Mouse (Mus musculus) c-Kit-positive CD71-positive TER-119-positive erythroid progenitor cells, embryonic 14.5 days (primary cell): ENCODE results near the gene Tat.

Experiments
- DNase-seq: peaks from one replicate; pipeline ENCODE4 v3.0.0-alpha.2; 2013; ENCODE audit warnings: low spot score

Tat gene

GRCm38 (mm10) chr8:109990224-109990623 lies at the start of gene Tat:
TSS of gene Tat (plus strand) at chr8:109990437.
- no peak for DNase-seq

DNA sequence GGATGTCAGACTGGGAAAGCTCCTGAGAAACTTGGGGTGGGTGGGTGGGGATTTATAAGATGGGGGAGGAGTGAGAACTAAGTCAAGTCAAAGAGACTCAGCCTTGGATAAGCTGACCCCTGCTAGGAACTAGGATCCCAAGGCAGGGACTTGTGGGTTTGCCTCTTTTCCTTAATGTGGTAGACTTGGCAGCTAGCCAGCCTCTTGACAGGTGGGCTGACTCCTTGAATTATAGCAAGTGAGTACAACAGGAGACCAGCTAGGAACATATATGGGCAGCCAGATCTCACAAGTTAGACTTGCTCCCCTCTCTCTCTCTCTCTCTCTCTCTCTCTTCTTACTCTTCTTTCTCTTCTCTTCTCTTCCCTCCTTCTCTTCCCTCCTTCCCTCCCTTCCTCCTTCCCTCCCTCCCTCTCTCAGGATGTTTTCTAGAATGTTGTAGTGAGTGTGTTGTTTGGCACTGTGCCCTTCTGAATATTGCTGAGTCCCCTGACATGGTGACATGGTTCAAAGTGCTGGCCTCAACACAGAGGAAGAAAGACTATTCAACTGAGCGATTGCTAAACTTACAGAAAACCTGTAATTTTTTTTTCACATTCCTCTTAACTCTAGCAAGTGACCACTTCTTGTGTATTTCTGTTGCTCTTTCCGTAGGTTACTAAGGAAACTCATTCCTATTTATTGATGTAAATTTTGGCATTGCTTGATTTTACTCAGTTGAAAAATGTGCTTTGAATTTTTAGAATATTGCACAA lies 48.5 kb upstream of the Tat start:
- no peak for DNase-seq

DNA sequence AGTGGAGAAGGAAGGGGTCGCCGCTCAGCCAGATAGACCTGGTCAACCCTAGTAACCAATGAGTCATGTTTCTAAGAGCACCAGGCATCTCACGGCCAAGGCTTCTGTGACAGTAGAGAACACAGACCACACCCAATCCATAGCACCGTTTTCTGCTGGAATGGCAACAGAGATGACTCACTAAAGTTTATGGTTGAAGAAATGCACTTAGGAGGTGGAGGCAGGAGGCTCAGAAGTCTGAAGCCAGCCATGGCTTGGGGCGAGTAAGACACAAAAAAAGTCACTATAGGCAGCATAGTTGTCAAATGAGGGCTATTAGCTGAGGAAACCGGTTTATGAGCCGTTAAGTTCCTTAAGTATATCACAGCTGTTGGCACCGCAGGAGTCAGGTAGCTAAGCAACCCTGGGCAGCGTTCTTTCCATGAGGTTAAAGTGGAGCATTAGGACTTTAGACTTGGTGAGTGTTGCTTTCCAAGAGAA lies 45.0 kb upstream of the Tat start:
- DNase-seq, result no peak

- DNase-seq, result no peak
These were observed 44.5 kb upstream of the Tat start for GRCm38 (mm10) chr8:109945694-109946093.

- DNase-seq, result no peak
These were observed 44.0 kb upstream of the Tat start for GRCm38 (mm10) chr8:109946272-109946671.

DNA sequence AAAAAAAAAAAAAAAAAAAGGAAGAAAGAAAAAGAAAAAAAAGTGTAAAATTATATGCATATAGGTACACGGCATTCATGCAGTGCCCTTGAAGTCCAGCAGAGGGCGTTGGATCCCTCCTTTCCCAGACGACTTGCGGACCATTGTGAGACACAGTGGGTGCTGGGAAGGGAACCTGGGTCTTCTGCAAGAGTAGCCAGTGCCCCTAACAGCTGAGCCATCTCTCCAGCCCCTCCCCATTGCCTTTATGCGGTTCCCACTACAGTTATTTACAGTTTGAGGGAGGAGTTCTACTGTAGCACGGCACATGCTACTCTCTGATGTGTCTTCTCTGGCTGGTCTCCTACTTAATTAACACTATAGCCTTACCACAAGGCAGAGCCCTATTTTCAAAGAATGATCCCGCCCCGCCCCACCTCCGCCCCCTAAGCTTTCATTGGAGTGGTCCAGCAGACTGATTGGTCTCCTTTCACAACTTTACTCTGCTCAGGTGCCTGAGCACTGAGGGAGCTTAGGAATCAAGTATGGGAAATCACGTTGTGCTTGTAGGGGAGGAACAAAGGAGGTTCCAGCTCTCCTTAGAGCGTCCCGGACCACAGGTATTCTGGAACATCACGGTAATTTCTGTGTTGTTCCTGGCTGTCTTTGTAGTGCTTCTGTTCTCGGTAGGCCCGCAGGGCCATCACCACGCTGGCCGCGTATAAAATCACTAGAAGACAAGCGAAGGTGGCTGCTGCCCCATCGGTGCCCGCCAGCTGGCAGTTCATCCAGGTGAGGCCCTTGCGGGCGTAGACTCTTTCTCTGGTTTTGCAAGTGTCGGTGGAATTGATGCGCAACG lies 42.6 kb upstream of the Tat start:
- no peak for DNase-seq

GRCm38 (mm10) chr8:109948285-109948564 lies 42.0 kb upstream of the Tat start:
- DNase-seq, result no peak

GRCm38 (mm10) chr8:109952171-109952570 lies 38.1 kb upstream of the Tat start:
- DNase-seq, result no peak

DNA sequence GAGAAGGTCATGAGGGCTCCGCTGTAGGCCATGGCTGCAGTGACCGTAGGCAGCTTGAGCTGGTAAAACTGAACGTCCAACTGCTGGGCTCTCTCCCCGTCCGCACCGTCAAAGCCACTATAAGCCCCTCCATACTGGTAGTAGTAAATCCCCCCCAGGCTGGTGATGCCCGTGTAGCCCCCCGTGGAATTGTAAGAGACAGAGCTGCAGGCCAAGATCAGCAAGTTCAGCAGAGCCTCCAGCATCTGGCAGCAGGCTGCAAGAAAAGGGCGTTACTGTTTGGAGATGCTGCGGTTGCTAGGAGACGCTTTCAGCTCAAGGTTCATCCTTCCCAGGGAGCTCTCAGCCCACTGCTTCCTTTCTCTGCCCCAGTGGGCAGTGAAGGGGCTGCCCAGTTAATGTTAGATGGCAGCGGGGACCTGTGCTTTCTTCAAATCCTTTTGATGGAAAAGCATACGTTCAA lies 35.7 kb upstream of the Tat start:
- no peak for DNase-seq

- DNase-seq, result no peak
These were observed 32.8 kb upstream of the Tat start for GRCm38 (mm10) chr8:109957167-109958028.

DNA sequence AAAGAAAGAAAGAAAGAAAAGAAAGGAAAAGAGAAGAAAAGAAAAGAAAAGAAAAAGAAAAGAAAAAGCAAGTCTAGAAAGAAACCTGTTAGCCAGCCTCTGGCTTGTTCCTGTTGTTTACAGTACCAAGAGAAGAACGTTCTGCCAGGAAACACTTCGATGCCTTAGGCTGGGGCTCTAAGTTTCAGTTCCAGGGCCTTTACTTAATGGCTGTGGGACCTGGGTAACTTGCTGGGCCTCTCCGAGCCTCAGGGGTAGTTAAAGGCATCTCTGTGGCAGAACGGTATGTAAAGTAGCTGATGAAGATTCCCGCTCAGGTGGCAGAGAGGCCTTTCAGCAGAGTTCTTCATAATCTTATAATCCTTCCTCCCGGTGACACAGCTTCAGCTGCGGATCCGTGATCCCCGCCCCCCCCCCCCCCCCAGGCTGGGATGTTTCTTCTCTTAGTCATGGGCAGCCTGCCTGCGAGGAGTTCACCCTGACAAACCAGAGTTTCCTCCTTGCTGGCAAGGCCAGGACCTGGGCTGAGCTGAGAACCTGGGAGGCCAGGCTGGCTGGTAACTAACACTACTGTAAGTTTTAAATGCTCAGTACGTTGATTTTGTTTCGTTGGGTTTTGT lies 32.1 kb upstream of the Tat start:
- DNase-seq, result no peak

DNA sequence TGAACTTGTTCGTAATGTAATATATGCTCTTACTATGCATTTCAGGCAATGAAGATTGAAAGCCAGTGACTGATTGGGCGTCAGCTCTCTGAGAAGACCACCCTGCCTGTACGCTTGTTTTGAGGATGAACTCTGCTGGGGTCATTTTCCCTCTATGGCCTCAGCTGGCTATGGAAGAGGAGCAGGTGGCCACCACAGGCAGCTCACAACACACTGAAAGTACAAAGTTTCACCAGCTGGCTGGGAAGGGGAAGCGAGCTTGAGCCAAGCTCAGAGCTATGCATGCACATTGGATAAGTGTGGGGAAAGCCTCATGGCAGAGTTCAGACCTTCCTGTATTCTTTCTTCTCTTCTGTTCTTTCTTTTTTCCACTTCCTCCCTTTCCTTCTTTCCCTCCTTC lies 31.1 kb upstream of the Tat start:
- no peak for DNase-seq

- peak; percentile 22 for DNase-seq
These were observed 28.4 kb upstream of the Tat start, which contains the start of gene Marveld3 for GRCm38 (mm10) chr8:109961693-109962367. TSS of gene Marveld3 (minus strand) at chr8:109962203.

- DNase-seq, result no peak
These were observed 27.3 kb upstream of the Tat start for GRCm38 (mm10) chr8:109962896-109963295.

- DNase-seq, result no peak
These were observed 26.8 kb upstream of the Tat start for GRCm38 (mm10) chr8:109963421-109963820.

GRCm38 (mm10) chr8:109964106-109964505 lies 26.1 kb upstream of the Tat start:
- DNase-seq, result no peak

GRCm38 (mm10) chr8:109968837-109969236 lies 21.4 kb upstream of the Tat start:
- DNase-seq, result no peak

- DNase-seq, result peak; percentile 26
These were observed 19.9 kb upstream of the Tat start for GRCm38 (mm10) chr8:109970323-109970722.

DNA sequence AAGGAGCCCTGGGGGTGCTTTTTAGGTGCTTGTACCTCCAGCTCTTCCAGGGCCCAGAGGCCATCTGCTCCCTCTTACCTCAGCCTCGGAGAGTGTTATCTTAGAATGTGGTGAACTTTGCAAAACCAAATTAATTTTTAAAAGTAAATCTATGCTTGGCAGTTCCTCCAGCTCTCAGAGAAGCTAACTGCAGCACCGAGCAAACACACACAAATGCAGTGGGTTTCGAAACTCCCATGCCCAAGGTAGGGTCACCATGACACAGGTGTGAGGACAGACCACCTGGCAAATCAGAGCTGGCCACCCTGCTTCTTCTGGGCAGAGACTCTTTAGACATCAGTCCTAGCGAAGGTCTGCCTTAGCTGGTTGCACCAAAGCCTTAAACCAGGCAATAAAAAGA lies 17.3 kb upstream of the Tat start:
- DNase-seq, result no peak

DNA sequence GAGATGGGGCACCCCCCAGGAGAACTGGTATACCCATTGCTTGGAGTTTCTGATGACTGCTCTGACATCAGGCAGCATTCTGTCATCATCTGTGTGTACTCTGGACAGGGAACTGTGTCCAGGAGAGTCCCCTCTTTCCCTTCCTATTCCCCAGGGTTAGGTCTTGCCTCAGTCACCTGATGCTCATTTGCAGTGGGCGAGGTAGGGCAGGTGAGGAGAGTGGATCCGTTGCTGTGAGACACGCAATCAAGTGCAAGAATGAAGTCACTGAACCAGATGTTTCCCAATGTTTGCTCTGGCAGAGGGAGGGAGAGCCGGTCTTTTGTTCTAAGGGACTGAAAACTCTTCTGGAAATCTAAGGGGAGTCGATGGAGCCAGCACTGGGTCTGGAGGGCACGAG lies 10.9 kb upstream of the Tat start:
- no peak for DNase-seq

DNA sequence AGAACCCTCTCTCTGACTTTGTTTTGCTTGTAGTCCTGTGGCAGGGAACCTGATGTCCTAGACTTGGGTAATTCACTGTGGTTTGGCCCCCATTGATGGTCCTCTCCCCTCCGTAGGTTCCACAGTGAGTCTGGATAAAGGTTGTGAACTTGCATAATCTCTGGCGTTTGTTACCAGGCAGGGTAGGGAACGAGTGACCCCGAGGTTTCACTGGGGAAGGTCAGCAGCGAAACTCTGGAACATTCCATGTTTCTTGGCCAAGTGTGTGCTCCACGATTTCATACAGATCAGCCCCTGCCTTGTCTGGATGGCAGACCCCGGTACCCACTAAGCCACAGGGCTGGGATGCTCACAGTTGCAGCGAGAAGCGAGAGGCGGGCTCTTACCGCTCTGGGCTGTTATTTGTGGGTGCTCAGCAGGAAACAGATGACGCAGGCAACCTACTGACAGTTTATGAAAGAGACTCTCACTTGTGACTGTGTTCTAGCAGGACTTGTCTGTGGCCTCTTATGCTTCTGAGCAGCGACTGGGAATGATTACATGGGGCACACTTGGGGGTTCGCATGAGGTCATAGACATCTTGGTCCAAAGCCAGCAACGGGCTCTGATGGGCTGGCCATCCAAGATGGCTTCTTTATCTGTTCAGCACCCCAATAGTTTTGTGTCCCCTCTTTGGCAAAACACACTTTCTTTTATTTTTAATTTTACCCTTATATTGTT lies 7.7 kb upstream of the Tat start:
- no peak for DNase-seq
